Mouse (Mus musculus) spleen, adult 2 months (tissue): Measurements from ENCODE around the gene Ppp1r32.

ENCODE experiments used
- CTCF ChIP-seq: fragments of 200-500 bp; IDR thresholded peaks from 2 replicates; pipeline ENCODE4 v1.5.1; 2011; ENCODE audit warnings: mild to moderate bottlenecking, inconsistent platforms; ENCODE audit not compliant: insufficient read depth, insufficient read length, insufficient replicate concordance; ENCODE audit errors: extremely low read depth
- POLR2A ChIP-seq: fragments of 200-500 bp; IDR thresholded peaks from 2 replicates; pipeline ENCODE4 v1.6.1; 2011; ENCODE audit warnings: low read depth, low read length, inconsistent platforms

DNA sequence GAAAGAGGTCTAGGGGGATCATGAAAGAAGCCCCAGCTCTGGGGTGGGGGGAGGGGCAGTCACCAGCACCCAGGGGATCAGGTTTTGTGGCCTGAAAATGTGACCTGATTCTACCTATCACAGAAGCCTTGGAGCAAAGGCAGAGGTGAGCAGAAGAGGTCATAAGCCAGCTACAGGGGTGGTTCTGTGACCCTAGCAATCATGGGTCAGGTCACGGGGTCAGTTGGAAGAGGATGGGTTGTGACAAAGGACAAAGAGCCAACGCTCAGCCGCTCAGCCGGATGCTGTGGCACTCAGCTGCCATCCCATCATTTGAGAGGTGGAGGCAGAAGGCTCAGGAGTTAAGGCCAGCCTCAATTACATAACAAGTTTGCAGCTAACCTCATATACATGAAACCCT, 18.3 kb downstream of the Ppp1r32 start:
- TF ChIP-seq CTCF (no peak), POLR2A (no peak)
